Mouse (Mus musculus): Measurements from ENCODE around the gene Slc52a3.
A peak's percentile ranks its signal among the peaks of the same experiment; 100 is the strongest.

Gene Slc52a3

GRCm38 (mm10) chr2:151996229-151997189 lies at the start of gene Slc52a3:
Slc52a3 (plus strand) TSS chr2:151996511.
- DNase-seq = peak; percentile 90 to 95

DNA sequence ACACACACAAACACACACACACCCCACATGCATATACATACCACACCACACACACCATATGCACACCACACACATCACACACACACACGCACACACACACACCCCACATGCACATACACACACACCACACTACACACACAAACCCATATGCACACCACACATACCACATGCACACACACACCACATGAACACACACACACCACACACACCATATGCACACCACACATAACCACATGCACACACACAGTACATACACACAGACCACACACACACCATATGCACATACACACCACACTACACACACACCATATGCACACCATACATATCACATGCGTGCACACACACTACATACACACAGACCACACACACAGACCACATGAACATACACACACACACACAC lies 48.7 kb upstream of the Slc52a3 start:
- DNase-seq = no peak

- no peak for DNase-seq
These were observed 48.0 kb upstream of the Slc52a3 start for GRCm38 (mm10) chr2:151948311-151948710.

DNA sequence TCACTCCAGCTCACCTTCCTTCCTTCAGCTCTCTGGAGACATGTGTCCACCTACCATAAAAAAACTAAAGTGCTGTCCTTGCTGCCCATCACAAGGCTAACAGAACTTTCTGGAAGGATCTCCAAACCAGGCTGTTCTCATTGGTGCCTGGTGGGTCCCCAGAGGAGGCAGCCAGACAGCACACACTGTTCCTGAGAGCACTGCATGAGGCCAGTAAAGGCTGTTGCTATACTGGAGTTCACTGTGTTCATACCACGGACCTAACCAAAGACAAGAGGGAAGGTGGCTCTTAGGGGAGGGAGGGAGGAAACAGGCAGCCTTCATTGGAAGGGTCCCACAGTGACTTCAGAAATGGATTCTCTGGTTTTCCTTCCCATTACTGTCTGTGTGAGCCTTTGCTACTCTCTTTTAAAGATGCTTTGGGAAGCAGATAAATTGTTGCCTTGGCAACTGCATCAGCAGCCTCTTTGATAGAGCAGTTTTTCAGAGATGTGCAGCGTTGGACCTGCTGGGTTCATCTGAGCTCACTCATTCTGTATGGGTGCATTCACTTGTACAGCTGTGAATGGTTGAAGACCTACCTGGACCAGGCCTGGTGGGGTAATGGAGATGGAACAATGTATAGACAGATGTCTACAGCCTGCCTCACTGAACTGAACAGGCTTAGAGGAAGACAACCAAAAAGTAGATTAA lies 47.1 kb upstream of the Slc52a3 start:
- DNase-seq = no peak

DNA sequence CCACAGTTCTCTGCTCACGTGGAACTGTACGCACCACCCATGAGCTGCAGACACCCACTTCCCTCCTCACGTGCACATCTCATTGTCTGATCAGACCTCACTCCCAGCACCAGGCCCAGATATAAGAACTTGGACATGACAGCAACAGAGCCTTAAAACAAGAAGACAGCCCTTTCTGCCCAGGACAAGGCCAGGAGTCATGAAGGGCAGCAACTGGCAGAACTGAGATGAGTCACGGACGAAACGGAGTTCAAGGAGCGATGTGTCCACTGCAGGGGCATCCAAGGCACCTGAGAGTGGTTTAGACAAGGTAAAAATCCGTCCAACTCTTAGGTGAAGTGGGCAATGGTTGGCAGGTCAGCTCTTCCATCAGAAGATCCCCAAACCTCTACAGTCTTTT lies 42.6 kb upstream of the Slc52a3 start:
- DNase-seq = no peak

DNA sequence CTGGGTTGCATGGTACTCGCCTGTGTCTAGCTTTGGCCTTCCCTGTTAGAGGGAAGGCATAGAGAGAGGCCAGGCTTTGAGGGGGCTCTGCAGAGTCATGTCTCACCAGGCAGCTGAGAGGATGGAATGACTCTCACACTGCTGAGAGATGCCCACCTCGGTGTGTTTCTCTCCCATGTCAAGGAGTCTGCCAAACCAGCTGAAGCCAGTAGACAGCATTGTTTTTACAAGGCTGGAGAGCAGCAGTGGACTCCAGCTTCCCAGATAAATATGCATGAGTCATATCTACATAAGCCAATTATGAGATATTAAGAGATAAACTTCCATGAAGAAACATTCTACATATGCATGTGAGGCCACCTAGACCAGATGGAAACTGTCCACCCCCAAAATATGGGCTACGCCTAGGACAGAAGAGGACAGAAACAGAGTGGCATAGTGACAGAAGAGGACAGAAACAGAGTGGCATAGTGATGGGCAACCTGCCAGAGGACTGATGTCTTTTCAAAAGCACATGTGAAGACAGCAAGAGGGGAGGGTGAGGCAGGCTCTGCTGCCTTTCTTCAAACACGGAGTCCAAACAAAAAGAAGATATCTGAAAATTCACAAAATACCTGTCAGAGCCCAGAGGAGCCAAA lies 39.7 kb upstream of the Slc52a3 start:
- DNase-seq = no peak

DNA sequence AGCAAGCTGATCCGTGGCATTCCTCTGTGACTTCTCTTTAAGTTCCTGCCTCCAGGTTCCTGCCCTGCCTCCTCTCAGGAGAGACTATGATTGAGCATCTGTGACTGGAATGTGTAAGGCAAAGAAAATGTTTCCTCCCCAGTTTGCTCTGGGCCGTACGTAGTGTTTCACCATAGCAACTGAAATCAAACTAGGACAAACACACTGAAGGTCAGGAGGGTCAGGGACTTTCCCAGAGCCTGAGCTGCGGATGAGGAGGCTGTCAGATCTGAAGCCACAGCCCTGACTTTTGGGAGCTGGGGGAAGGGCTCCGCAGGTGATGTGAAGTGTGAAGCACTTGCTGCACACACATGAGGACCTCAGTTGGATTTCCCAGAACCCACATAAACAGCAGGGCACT lies 37.0 kb upstream of the Slc52a3 start:
- peak; percentile 76 to 84 for DNase-seq

- DNase-seq = peak; percentile 42 to 64
These were observed 34.8 kb upstream of the Slc52a3 start for GRCm38 (mm10) chr2:151961284-151962196.

- DNase-seq = peak; percentile 93 to 95
These were observed 33.8 kb upstream of the Slc52a3 start for GRCm38 (mm10) chr2:151962474-151962873.

GRCm38 (mm10) chr2:151963319-151963718 lies 33.0 kb upstream of the Slc52a3 start:
- no peak for DNase-seq

- DNase-seq = no peak
These were observed 32.3 kb upstream of the Slc52a3 start for GRCm38 (mm10) chr2:151964052-151964451.

GRCm38 (mm10) chr2:151967176-151967750 lies 29.0 kb upstream of the Slc52a3 start:
- DNase-seq = no peak

DNA sequence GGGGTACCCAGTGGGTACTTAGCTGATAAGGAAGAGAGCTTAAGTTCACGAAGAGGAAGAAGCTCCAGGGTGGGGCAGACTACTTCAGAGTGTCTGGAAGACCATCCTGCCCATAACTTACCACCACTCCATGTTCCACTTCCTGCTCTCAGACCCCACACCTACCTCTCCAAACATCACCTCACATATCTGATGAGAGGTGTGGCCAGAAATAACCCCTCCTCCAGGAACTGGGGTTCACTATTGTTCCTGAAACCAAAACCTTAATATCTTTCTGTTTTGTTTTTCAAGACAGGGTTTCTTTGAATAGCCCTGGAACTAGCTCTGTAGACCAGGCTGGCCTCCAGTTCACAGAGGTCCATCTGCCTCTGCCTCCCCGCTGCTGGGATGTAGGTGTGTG lies 28.5 kb upstream of the Slc52a3 start:
- DNase-seq = no peak

- no peak for DNase-seq
These were observed 27.9 kb upstream of the Slc52a3 start for GRCm38 (mm10) chr2:151968451-151968850.

GRCm38 (mm10) chr2:151968986-151969385 lies 27.3 kb upstream of the Slc52a3 start:
- DNase-seq = no peak

DNA sequence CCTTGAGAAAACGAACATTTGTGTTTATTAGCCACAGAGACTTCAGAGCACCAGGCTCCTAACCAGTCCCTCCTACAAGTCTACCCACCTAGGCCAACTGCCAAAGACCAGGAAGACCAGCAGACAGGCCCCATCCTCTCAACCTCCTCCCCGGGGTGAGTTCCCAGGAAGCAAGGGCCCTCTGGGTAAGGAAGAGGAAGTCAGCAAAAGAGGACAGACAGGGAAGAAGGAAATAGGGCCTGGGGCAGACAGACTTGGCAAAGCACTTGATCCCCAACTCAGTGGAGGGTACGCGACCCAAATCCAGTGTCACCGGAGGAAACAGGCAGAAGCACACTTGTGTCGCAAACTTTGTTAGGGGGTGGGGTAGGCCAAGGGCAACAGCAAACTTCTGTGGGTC lies 26.9 kb upstream of the Slc52a3 start:
- no peak for DNase-seq

- DNase-seq = peak; percentile 95 to 96
These were observed 25.8 kb upstream of the Slc52a3 start for GRCm38 (mm10) chr2:151970191-151971172.

DNA sequence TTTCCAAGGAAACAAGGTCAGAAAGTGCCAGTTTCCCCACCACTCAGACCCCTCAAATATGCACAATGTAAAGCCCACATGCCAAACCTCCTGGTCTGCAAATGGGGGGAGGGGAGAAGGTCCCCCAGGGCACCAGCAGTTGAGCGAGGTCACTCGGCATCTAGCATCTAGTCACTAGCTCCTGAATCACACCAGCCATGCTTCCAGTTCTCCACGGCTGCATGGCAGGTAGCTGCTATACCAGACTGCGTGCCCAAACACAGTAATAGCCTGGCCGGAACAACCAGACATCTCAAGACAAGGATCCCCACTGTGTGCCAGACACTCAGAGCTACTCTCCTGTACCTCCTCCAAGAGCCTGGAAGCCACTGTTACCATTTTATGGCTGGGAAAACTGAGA lies 24.6 kb upstream of the Slc52a3 start:
- no peak for DNase-seq

- peak; percentile 63 to 78 for DNase-seq
These were observed 23.3 kb upstream of the Slc52a3 start for GRCm38 (mm10) chr2:151972880-151973594.

Data from lung, adult 18-20 months (tissue).